In genomic region chr7:18989995-18990394, GRCm38 (mm10) we compare ENCODE assay signal across 8 mouse cellular contexts. TPM values are rescaled to one million over a fixed set of nuclear protein-coding genes. Genes with fewer than 3 reads are reported as not detected.
A peak's percentile ranks its signal among the peaks of the same experiment; 100 is the strongest.
DNase-seq lines count a peak whose midpoint lies in the region; ATAC-seq and TF ChIP-seq lines count a peak whose summit lies in the region.

No protein-coding gene starts in this region.

- peak overlapping the region; percentile 93 for H3K27ac ChIP-seq in kidney, embryonic 15.5 days
- H3K27ac ChIP-seq in cerebellum, adult 2 months (ENCODE audit: insufficient read depth, low read length) = peak overlapping the region; percentile 93
- peak overlapping the region; percentile 66 for H3K27ac ChIP-seq in forebrain, postnatal 0 days (ENCODE audit: low read depth, low read length)
- peak overlapping the region; percentile 73 for H3K27ac ChIP-seq in midbrain, postnatal 0 days (ENCODE audit: low read depth, low read length)

- WGBS in kidney, embryonic 15.5 days = 8% methylated on average over 5 of the region's 5 CpGs
- WGBS in cerebellum, adult 2 months = under 1% methylated on average over 5 of the region's 5 CpGs
- 4% methylated on average over 5 of the region's 5 CpGs for WGBS in forebrain, postnatal 0 days
- WGBS in midbrain, postnatal 0 days = 1% methylated on average over 5 of the region's 5 CpGs

- DNase-seq in kidney, adult 9 months = no peak
- peak; percentile 66 to 71 for DNase-seq in cerebellum, adult 2 months
- DNase-seq in forebrain, postnatal 0 days = peak; percentile 59
- peak; percentile 74 for DNase-seq in midbrain, postnatal 0 days (ENCODE audit: low spot score)
- DNase-seq in spleen, adult 12 weeks (ENCODE audit: low spot score) = no peak
- no peak for DNase-seq in testis, postnatal 10 days (ENCODE audit: low spot score)
- DNase-seq in lung, postnatal 36 days = no peak

- peak; percentile 51; the same call in 1 of the 2 replicates for TF ChIP-seq CTCF in cerebellum, adult 2 months (IDR thresholded peaks at IDR 0.05; ENCODE audit: borderline replicate concordance, insufficient read depth, low read depth, low read length)
- peak; percentile 48 for TF ChIP-seq CTCF in forebrain, postnatal 0 days (IDR thresholded peaks at IDR 0.05; ENCODE audit: low read depth)
- TF ChIP-seq CTCF in midbrain, postnatal 0 days (IDR thresholded peaks at IDR 0.05) = peak; percentile 71

- H3K9me3 ChIP-seq in kidney, embryonic 15.5 days (replicated peaks) = no peaks in the 10 kb centered on the region
- H3K9me3 ChIP-seq in forebrain, postnatal 0 days (ENCODE audit: low read length) = no peaks in the 10 kb centered on the region
- H3K9me3 ChIP-seq in midbrain, postnatal 0 days (ENCODE audit: low read length) = no peaks in the 10 kb centered on the region

- peak; percentile 8; the same call in 1 of the 2 replicates for ATAC-seq in kidney, embryonic 15.5 days (replicated peaks; ENCODE audit: low FRiP score)
- no peak for ATAC-seq in forebrain, postnatal 0 days
- ATAC-seq in midbrain, postnatal 0 days (ENCODE audit: low FRiP score) = peak; percentile 28; the same call in 1 of the 2 replicates

- H3K4me2 ChIP-seq in kidney, embryonic 15.5 days = peak overlapping the region; percentile 92
- peak overlapping the region; percentile 83 for H3K4me2 ChIP-seq in forebrain, postnatal 0 days (ENCODE audit: low read depth)
- peak overlapping the region; percentile 44 for H3K4me2 ChIP-seq in midbrain, postnatal 0 days (ENCODE audit: low read depth, low read length, poor library complexity, severe bottlenecking)

- peak overlapping the region; percentile 55 for H3K4me3 ChIP-seq in kidney, embryonic 15.5 days (replicated peaks)
- peak overlapping the region; percentile 69 for H3K4me3 ChIP-seq in cerebellum, adult 2 months (replicated peaks; ENCODE audit: insufficient read depth, low read depth, low read length)
- H3K4me3 ChIP-seq in forebrain, postnatal 0 days (ENCODE audit: low read depth, low read length) = peak overlapping the region; percentile 67
- peak overlapping the region; percentile 61 for H3K4me3 ChIP-seq in midbrain, postnatal 0 days (ENCODE audit: low read depth, low read length)

- H3K9ac ChIP-seq in kidney, embryonic 15.5 days = no peak overlapping the region
- peak overlapping the region; percentile 51 for H3K9ac ChIP-seq in forebrain, postnatal 0 days
- peak overlapping the region; percentile 37; the same call in 1 of the 2 replicates for H3K9ac ChIP-seq in midbrain, postnatal 0 days (replicated peaks; ENCODE audit: low read length, poor library complexity, severe bottlenecking)

- peaks cover 5% of the 10 kb centered on the region; the same call in 1 of the 2 replicates for H3K36me3 ChIP-seq in kidney, embryonic 15.5 days
- H3K36me3 ChIP-seq in forebrain, postnatal 0 days (ENCODE audit: insufficient read depth) = no peaks in the 10 kb centered on the region
- no peaks in the 10 kb centered on the region; the same call in 1 of the 2 replicates for H3K36me3 ChIP-seq in midbrain, postnatal 0 days (ENCODE audit: insufficient read depth, low read length)

- no peak for TF ChIP-seq POLR2A in cerebellum, adult 2 months (IDR thresholded peaks at IDR 0.05; ENCODE audit: borderline replicate concordance, insufficient read depth, low read length)

- H3K4me1 ChIP-seq in kidney, embryonic 15.5 days = peaks cover 33% of the 10 kb centered on the region
- H3K4me1 ChIP-seq in cerebellum, adult 2 months (ENCODE audit: control insufficient read depth, insufficient read depth, low read length) = peaks cover 10% of the 10 kb centered on the region; the same call in 1 of the 2 replicates
- peaks cover 8% of the 10 kb centered on the region for H3K4me1 ChIP-seq in forebrain, postnatal 0 days (ENCODE audit: insufficient read depth)
- peaks cover 17% of the 10 kb centered on the region for H3K4me1 ChIP-seq in midbrain, postnatal 0 days (ENCODE audit: insufficient read depth, low read length)

- H3K27me3 ChIP-seq in kidney, embryonic 15.5 days = peaks cover 27% of the 10 kb centered on the region
- H3K27me3 ChIP-seq in cerebellum, adult 2 months (ENCODE audit: control insufficient read depth, insufficient read depth, low read length) = no peaks in the 10 kb centered on the region
- no peaks in the 10 kb centered on the region for H3K27me3 ChIP-seq in forebrain, postnatal 0 days (ENCODE audit: insufficient read depth, low read length)
- no peaks in the 10 kb centered on the region for H3K27me3 ChIP-seq in midbrain, postnatal 0 days (ENCODE audit: insufficient read depth, low read length)

RNA-seq across cellular contexts. Expression of gene Mypop, which starts 1.1 kb away (rescaled TPM):
- polyA plus RNA-seq in kidney, embryonic 15.5 days (2015; fragmentation: Nextera tagmentation; extraction: Ambion mirVana) = 3.5 and 3.9 TPM in 2 replicates
- polyA plus RNA-seq in cerebellum, adult 2 months (2012; rRNA removed) = 52.6 and 55.3 TPM in 2 replicates
- 12.3 and 13.9 TPM in 2 replicates for total RNA-seq in forebrain, postnatal 0 days (2014; rRNA removed)
- polyA plus RNA-seq in forebrain, postnatal 0 days (2015; fragmentation: Nextera tagmentation; extraction: Ambion mirVana) = 3.8 and 4.3 TPM in 2 replicates
- total RNA-seq in midbrain, postnatal 0 days (2014; rRNA removed) = 16.0 and 21.2 TPM in 2 replicates
- 4.7 and 5.0 TPM in 2 replicates for polyA plus RNA-seq in midbrain, postnatal 0 days (2015; fragmentation: Nextera tagmentation; extraction: Ambion mirVana)

RNA-seq across cellular contexts. Expression of gene Nanos2, which starts 2.8 kb away (rescaled TPM):
- not detected in 2 replicates for polyA plus RNA-seq in kidney, embryonic 15.5 days (2015; fragmentation: Nextera tagmentation; extraction: Ambion mirVana)
- 2.0 and 2.7 TPM in 2 replicates for polyA plus RNA-seq in cerebellum, adult 2 months (2012; rRNA removed)
- 1.5 and 2.0 TPM in 2 replicates for total RNA-seq in forebrain, postnatal 0 days (2014; rRNA removed)
- 0.49 and 0.76 TPM in 2 replicates for polyA plus RNA-seq in forebrain, postnatal 0 days (2015; fragmentation: Nextera tagmentation; extraction: Ambion mirVana)
- 1.7 and 3.7 TPM in 2 replicates for total RNA-seq in midbrain, postnatal 0 days (2014; rRNA removed)
- 0.59 and 1.3 TPM in 2 replicates for polyA plus RNA-seq in midbrain, postnatal 0 days (2015; fragmentation: Nextera tagmentation; extraction: Ambion mirVana)

RNA-seq across cellular contexts. Expression of gene Irf2bp1, which starts 13.8 kb away (rescaled TPM):
- 21.4 and 24.1 TPM in 2 replicates for polyA plus RNA-seq in kidney, embryonic 15.5 days (2015; fragmentation: Nextera tagmentation; extraction: Ambion mirVana)
- 37.7 and 41.5 TPM in 2 replicates for polyA plus RNA-seq in cerebellum, adult 2 months (2012; rRNA removed)
- 101 and 129 TPM in 2 replicates for total RNA-seq in forebrain, postnatal 0 days (2014; rRNA removed)
- polyA plus RNA-seq in forebrain, postnatal 0 days (2015; fragmentation: Nextera tagmentation; extraction: Ambion mirVana) = 27.0 and 27.2 TPM in 2 replicates
- 115 and 133 TPM in 2 replicates for total RNA-seq in midbrain, postnatal 0 days (2014; rRNA removed)
- polyA plus RNA-seq in midbrain, postnatal 0 days (2015; fragmentation: Nextera tagmentation; extraction: Ambion mirVana) = 25.6 and 26.1 TPM in 2 replicates

RNA-seq across cellular contexts. Expression of gene Foxa3, which starts 33.3 kb away (rescaled TPM):
- polyA plus RNA-seq in kidney, embryonic 15.5 days (2015; fragmentation: Nextera tagmentation; extraction: Ambion mirVana) = 1.2 and 1.3 TPM in 2 replicates
- not detected in 2 replicates for polyA plus RNA-seq in cerebellum, adult 2 months (2012; rRNA removed)
- total RNA-seq in forebrain, postnatal 0 days (2014; rRNA removed) = not detected in 2 replicates
- not detected in 2 replicates for polyA plus RNA-seq in forebrain, postnatal 0 days (2015; fragmentation: Nextera tagmentation; extraction: Ambion mirVana)
- total RNA-seq in midbrain, postnatal 0 days (2014; rRNA removed) = not detected in 2 replicates
- polyA plus RNA-seq in midbrain, postnatal 0 days (2015; fragmentation: Nextera tagmentation; extraction: Ambion mirVana) = not detected in 2 replicates

RNA-seq across cellular contexts. Expression of gene Sympk, which starts 34.2 kb away (rescaled TPM):
- polyA plus RNA-seq in kidney, embryonic 15.5 days (2015; fragmentation: Nextera tagmentation; extraction: Ambion mirVana) = 34.3 and 38.4 TPM in 2 replicates
- 112 and 113 TPM in 2 replicates for polyA plus RNA-seq in cerebellum, adult 2 months (2012; rRNA removed)
- total RNA-seq in forebrain, postnatal 0 days (2014; rRNA removed) = 70.3 and 73.8 TPM in 2 replicates
- 16.6 and 20.0 TPM in 2 replicates for polyA plus RNA-seq in forebrain, postnatal 0 days (2015; fragmentation: Nextera tagmentation; extraction: Ambion mirVana)
- 73.5 and 74.2 TPM in 2 replicates for total RNA-seq in midbrain, postnatal 0 days (2014; rRNA removed)
- polyA plus RNA-seq in midbrain, postnatal 0 days (2015; fragmentation: Nextera tagmentation; extraction: Ambion mirVana) = 19.5 and 19.7 TPM in 2 replicates

Comparison
In these comparisons a context has a peak if more than half of its experiments do, and no peak if none do; other contexts are left out.
1. DNase-seq: peak in cerebellum, adult 2 months (2 of 2), forebrain, postnatal 0 days (single experiment) and midbrain, postnatal 0 days (single experiment); none in kidney, adult 9 months (single experiment), spleen, adult 12 weeks (single experiment), testis, postnatal 10 days (single experiment) and lung, postnatal 36 days (single experiment).
2. Peak in every context shown above with its lines, with median percentiles within 50 percentile points of each other: H3K27ac ChIP-seq, H3K4me2 ChIP-seq, H3K4me3 ChIP-seq and CTCF ChIP-seq.